Comparison of ENCODE assay signal across 8 mouse cellular contexts in the genomic region with DNA sequence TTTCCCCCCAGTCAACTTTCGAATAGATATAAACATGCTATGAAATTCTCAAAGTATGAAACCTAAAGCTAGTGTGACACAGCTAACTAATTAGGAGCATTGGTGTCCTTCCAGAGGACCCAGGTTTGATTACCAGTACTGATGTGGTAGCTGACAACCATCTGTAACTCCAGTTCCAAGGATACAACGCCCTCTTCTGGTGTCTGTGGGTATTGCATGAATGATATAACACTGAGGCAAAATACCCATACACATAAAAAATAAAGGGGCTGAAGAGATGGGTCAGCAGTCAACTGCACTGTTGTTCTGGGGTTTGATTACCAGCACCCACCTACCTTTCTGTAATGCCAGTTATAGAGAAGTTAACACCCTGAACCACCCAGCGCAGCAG. TPM values are rescaled to one million over a fixed set of nuclear protein-coding genes. Genes with fewer than 3 reads are reported as not detected.
A peak's percentile ranks its signal among the peaks of the same experiment; 100 is the strongest.
DNase-seq lines count a peak whose midpoint lies in the region; ATAC-seq lines count a peak whose summit lies in the region.

No protein-coding gene starts in this region.

- no peaks in the 10 kb centered on the region; the same call in 1 of the 2 replicates for H3K36me3 ChIP-seq in intestine, embryonic 16.5 days (ENCODE audit: control insufficient read depth, insufficient read depth, low read length)
- H3K36me3 ChIP-seq in stomach, embryonic 14.5 days (ENCODE audit: control insufficient read depth, insufficient read depth, low read length), result peaks cover 11% of the 10 kb centered on the region; the same call in 1 of the 2 replicates

- no peaks in the 10 kb centered on the region for H3K27me3 ChIP-seq in intestine, embryonic 16.5 days (replicated peaks; ENCODE audit: control insufficient read depth, insufficient read depth, low read length)
- no peaks in the 10 kb centered on the region for H3K27me3 ChIP-seq in stomach, embryonic 14.5 days (ENCODE audit: control insufficient read depth, insufficient read depth, low read length)

- WGBS in intestine, embryonic 16.5 days, result 59% methylated on average over 3 of the region's 3 CpGs
- WGBS in stomach, embryonic 14.5 days, result 57% methylated on average over 3 of the region's 3 CpGs

- no peak overlapping the region for H3K4me3 ChIP-seq in intestine, embryonic 16.5 days (ENCODE audit: low read length)
- no peak overlapping the region for H3K4me3 ChIP-seq in stomach, embryonic 14.5 days (ENCODE audit: low read depth, low read length)

- H3K4me2 ChIP-seq in intestine, embryonic 16.5 days (ENCODE audit: low read depth, low read length), result no peak overlapping the region
- peak overlapping the region; percentile 19; the same call in 1 of the 2 replicates for H3K4me2 ChIP-seq in stomach, embryonic 14.5 days (replicated peaks; ENCODE audit: low read depth, low read length)

- no peak overlapping the region for H3K9ac ChIP-seq in intestine, embryonic 16.5 days (ENCODE audit: low read depth, low read length)
- no peak overlapping the region for H3K9ac ChIP-seq in stomach, embryonic 14.5 days (replicated peaks; ENCODE audit: low read depth, low read length)

- H3K27ac ChIP-seq in intestine, embryonic 16.5 days (ENCODE audit: low read length), result peak overlapping the region; percentile 55; the same call in 1 of the 2 replicates
- H3K27ac ChIP-seq in stomach, embryonic 14.5 days (ENCODE audit: low read length), result peak overlapping the region; percentile 64; the same call in 1 of the 2 replicates

- ATAC-seq in intestine, embryonic 16.5 days, result no peak
- ATAC-seq in stomach, embryonic 14.5 days (ENCODE audit: insufficient number of reproducible peaks, insufficient read depth, low FRiP score, low read depth), result no peak
- ATAC-seq in megakaryocyte progenitor cell, adult 5-6 weeks (replicated peaks; ENCODE audit: poor library complexity), result no peak

- peak; percentile 69 for DNase-seq in cerebellum, adult 9-10 months
- no peak for DNase-seq in cerebellum, adult 8-10 months
- peak; percentile 49 to 76 for DNase-seq in spleen, postnatal 4 days (ENCODE audit: low spot score in 2 of 2)
- no peak for DNase-seq in spleen, adult 18-20 months
- no peak for DNase-seq in frontal cortex, postnatal 25 days (ENCODE audit: low spot score in 2 of 2)

- H3K4me1 ChIP-seq in intestine, embryonic 16.5 days (ENCODE audit: control insufficient read depth, insufficient read depth, low read length), result peaks cover 35% of the 10 kb centered on the region
- peaks cover 28% of the 10 kb centered on the region for H3K4me1 ChIP-seq in stomach, embryonic 14.5 days (ENCODE audit: control insufficient read depth, insufficient read depth, low read length)

- H3K9me3 ChIP-seq in intestine, embryonic 16.5 days (ENCODE audit: control insufficient read depth, low read length), result no peaks in the 10 kb centered on the region
- H3K9me3 ChIP-seq in stomach, embryonic 14.5 days (ENCODE audit: control insufficient read depth, low read depth, low read length), result no peaks in the 10 kb centered on the region

RNA-seq across cellular contexts. Expression of a gene that starts 3.6 kb away (rescaled TPM):
- 33.4 and 35.5 TPM in 2 replicates for polyA plus RNA-seq in intestine, embryonic 16.5 days (2015; fragmentation: Nextera tagmentation; extraction: Ambion mirVana)
- 85.3 and 87.4 TPM in 2 replicates for polyA plus RNA-seq in stomach, embryonic 14.5 days (2014; fragmentation: Nextera tagmentation; extraction: Ambion mirVana)
- total RNA-seq in megakaryocyte progenitor cell, adult 5-6 weeks (2015), result 17.0 and 22.4 TPM in 2 replicates
- total RNA-seq in megakaryocyte progenitor cell, adult 5-6 weeks (2017), result 19.9 and 38.2 TPM in 2 replicates

RNA-seq across cellular contexts. Expression of a gene that starts 22.5 kb away (rescaled TPM):
- 168 and 170 TPM in 2 replicates for polyA plus RNA-seq in intestine, embryonic 16.5 days (2015; fragmentation: Nextera tagmentation; extraction: Ambion mirVana)
- 158 and 177 TPM in 2 replicates for polyA plus RNA-seq in stomach, embryonic 14.5 days (2014; fragmentation: Nextera tagmentation; extraction: Ambion mirVana)
- 114 and 125 TPM in 2 replicates for total RNA-seq in megakaryocyte progenitor cell, adult 5-6 weeks (2015)
- total RNA-seq in megakaryocyte progenitor cell, adult 5-6 weeks (2017), result 146 and 205 TPM in 2 replicates

RNA-seq across cellular contexts. Expression of a gene that starts 22.7 kb away (rescaled TPM):
- polyA plus RNA-seq in intestine, embryonic 16.5 days (2015; fragmentation: Nextera tagmentation; extraction: Ambion mirVana), result 22.6 and 24.0 TPM in 2 replicates
- polyA plus RNA-seq in stomach, embryonic 14.5 days (2014; fragmentation: Nextera tagmentation; extraction: Ambion mirVana), result 15.0 and 23.5 TPM in 2 replicates
- 15.4 and 16.6 TPM in 2 replicates for total RNA-seq in megakaryocyte progenitor cell, adult 5-6 weeks (2015)
- 34.2 and 50.3 TPM in 2 replicates for total RNA-seq in megakaryocyte progenitor cell, adult 5-6 weeks (2017)

RNA-seq across cellular contexts. Expression of a gene that starts 25.3 kb away (rescaled TPM):
- polyA plus RNA-seq in intestine, embryonic 16.5 days (2015; fragmentation: Nextera tagmentation; extraction: Ambion mirVana), result 30.8 and 31.0 TPM in 2 replicates
- polyA plus RNA-seq in stomach, embryonic 14.5 days (2014; fragmentation: Nextera tagmentation; extraction: Ambion mirVana), result 30.0 and 30.3 TPM in 2 replicates
- 0.07 and 0.42 TPM in 2 replicates for total RNA-seq in megakaryocyte progenitor cell, adult 5-6 weeks (2015)
- 0.12 TPM in 1 of 2 replicates, not detected in the other for total RNA-seq in megakaryocyte progenitor cell, adult 5-6 weeks (2017)

RNA-seq across cellular contexts. Expression of a gene that starts 32.5 kb away (rescaled TPM):
- polyA plus RNA-seq in intestine, embryonic 16.5 days (2015; fragmentation: Nextera tagmentation; extraction: Ambion mirVana), result 8.0 and 8.3 TPM in 2 replicates
- 15.3 and 16.3 TPM in 2 replicates for polyA plus RNA-seq in stomach, embryonic 14.5 days (2014; fragmentation: Nextera tagmentation; extraction: Ambion mirVana)
- 4.3 and 6.2 TPM in 2 replicates for total RNA-seq in megakaryocyte progenitor cell, adult 5-6 weeks (2015)
- 5.1 and 7.1 TPM in 2 replicates for total RNA-seq in megakaryocyte progenitor cell, adult 5-6 weeks (2017)

Comparison
In these comparisons a context has a peak if more than half of its experiments do, and no peak if none do; other contexts are left out.
1. DNase-seq: peak in cerebellum, adult 9-10 months (single experiment) and spleen, postnatal 4 days (2 of 2); none in cerebellum, adult 8-10 months (single experiment), spleen, adult 18-20 months (0 of 2) and frontal cortex, postnatal 25 days (0 of 2).